Mouse (Mus musculus) cortical plate, adult 2 months (tissue): ENCODE data around the gene Mmp20. TPM values are rescaled to one million over a fixed set of nuclear protein-coding genes. Genes with fewer than 3 reads are reported as not detected.

ENCODE experiments used
- H3K27ac ChIP-seq: fragments of 200-500 bp; 2 replicates; pipeline ENCODE4 v1.5.1; 2012; ENCODE audit warnings: low read length, control low read depth, inconsistent platforms; ENCODE audit not compliant: insufficient read depth
- H3K4me1 ChIP-seq: fragments of 200-500 bp; 2 replicates; pipeline ENCODE4 v1.6.1; 2011; ENCODE audit warnings: low read length; ENCODE audit not compliant: control insufficient read depth, insufficient read depth
- H3K4me3 ChIP-seq: fragments of 200-500 bp; 2 replicates; pipeline ENCODE4 v1.5.1; 2011; ENCODE audit warnings: mild to moderate bottlenecking, low read length, control low read depth; ENCODE audit not compliant: insufficient read depth
- CTCF ChIP-seq: fragments of 200-500 bp; IDR thresholded peaks from 2 replicates; pipeline ENCODE4 v1.5.1; 2011; ENCODE audit warnings: mild to moderate bottlenecking, control low read depth, low read length; ENCODE audit not compliant: insufficient read depth; ENCODE audit errors: extremely low read depth
- POLR2A ChIP-seq: fragments of 200-500 bp; IDR thresholded peaks from 2 replicates; pipeline ENCODE4 v1.6.1; 2011; ENCODE audit warnings: mild to moderate bottlenecking, low read length, control low read depth; ENCODE audit not compliant: insufficient read depth; ENCODE audit errors: extremely low read depth
- polyA plus RNA-seq: library from polyadenylated mRNA; depleted of rRNA; stranded (reverse); fragments of >200 nt; gene quantifications from 2 replicates; pipeline ENCODE4 v1.2.3, GENCODE M21; 2012; rRNA removed

The Mmp20 gene
- polyA plus RNA-seq, 1 experiment: not detected

DNA sequence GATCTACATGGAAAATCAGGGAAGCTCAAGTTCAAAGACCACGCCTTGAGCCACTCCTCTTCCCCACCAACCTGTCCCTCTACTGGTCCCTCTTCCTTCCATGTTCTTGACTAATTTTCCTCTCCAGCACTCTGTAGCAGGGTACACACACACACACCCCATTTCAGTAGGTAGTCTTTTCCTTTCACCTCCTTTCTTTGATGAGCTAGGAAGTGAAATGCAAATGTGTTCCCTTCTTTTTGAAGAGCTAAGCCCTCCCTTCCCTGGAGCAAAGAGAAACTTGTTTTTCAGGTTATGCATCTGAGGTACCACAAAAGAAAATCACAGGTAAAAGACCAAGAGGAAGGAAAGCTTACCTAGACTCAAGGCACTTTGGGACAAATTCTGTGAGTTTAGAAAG lies 93.5 kb downstream of the Mmp20 start:
- H3K4me3 ChIP-seq: no peak overlapping the region
- no peaks in the 10 kb centered on the region for H3K4me1 ChIP-seq
- H3K27ac ChIP-seq: no peak overlapping the region
- no peak for TF ChIP-seq POLR2A
- no peak for TF ChIP-seq CTCF

Other genes starting within 250 kb of the Mmp20 start
- gene Mmp1b, start 240.2 kb upstream of the Mmp20 start, polyA plus RNA-seq: not detected in 2 replicates
- not detected in 2 replicates for gene Mmp3, start 182.4 kb upstream of the Mmp20 start, polyA plus RNA-seq
- gene Mmp10, start 125.9 kb upstream of the Mmp20 start, polyA plus RNA-seq: not detected in 2 replicates
- not detected in 2 replicates for gene Mmp8, start 69.8 kb upstream of the Mmp20 start, polyA plus RNA-seq
- not detected in 2 replicates for gene Mmp27, start 56.8 kb upstream of the Mmp20 start, polyA plus RNA-seq
- not detected in 2 replicates for gene Mmp7, start 63.9 kb downstream of the Mmp20 start, polyA plus RNA-seq
- gene Tmem123, start 135.8 kb downstream of the Mmp20 start, polyA plus RNA-seq: 14.9 and 18.1 TPM in 2 replicates
- gene Birc2, start 208.8 kb downstream of the Mmp20 start, polyA plus RNA-seq: 25.7 and 27.4 TPM in 2 replicates
- gene Birc3, start 245.0 kb downstream of the Mmp20 start, polyA plus RNA-seq: 1.9 and 2.6 TPM in 2 replicates